Mouse (Mus musculus) WW6 (cell line): ENCODE results near the gene Olfr681.
"Not testable (repeated sequence)": the region's sequence is repeated elsewhere in the genome, so short reads cannot be mapped to it uniquely, and the experiment has no call there.

ENCODE experiments used
- DNase-seq: peaks from one replicate; pipeline ENCODE4 v3.0.0-alpha.2; 2013; ENCODE audit warnings: low read depth, low spot score

Gene Olfr681

GRCm38 (mm10) chr7:105116536-105116935 is at the start of gene Olfr681:
TSS of gene Olfr681 (plus strand) at chr7:105116836.
- DNase-seq = no peak

- no peak for DNase-seq
Measured at GRCm38 (mm10) chr7:105080905-105081304, 35.7 kb upstream of the Olfr681 start, which contains the start of gene Olfr679. TSS of gene Olfr679 (plus strand) at chr7:105081205.

- DNase-seq = not testable (repeated sequence)
Measured at GRCm38 (mm10) chr7:105092717-105093116, 23.9 kb upstream of the Olfr681 start, which contains the start of gene Olfr680-ps1. TSS of gene Olfr680-ps1 (minus strand) at chr7:105092817.

- DNase-seq = no peak
Measured at GRCm38 (mm10) chr7:105141275-105141674, 24.6 kb downstream of the Olfr681 start.

- DNase-seq = no peak
Measured at GRCm38 (mm10) chr7:105146912-105147311, 30.3 kb downstream of the Olfr681 start, which contains the start of gene Olfr683. TSS of gene Olfr683 (minus strand) at chr7:105147012.

GRCm38 (mm10) chr7:105163553-105163952 is 46.9 kb downstream of the Olfr681 start, which contains the start of gene Olfr684:
TSS of gene Olfr684 (minus strand) at chr7:105163653.
- no peak for DNase-seq

GRCm38 (mm10) chr7:105170773-105171172 is 54.1 kb downstream of the Olfr681 start:
- no peak for DNase-seq
